Mouse (Mus musculus) right cerebral cortex, postnatal 4 days (tissue): ENCODE results near the gene Vpreb1.
"Not testable (repeated sequence)": the region's sequence is repeated elsewhere in the genome, so short reads cannot be mapped to it uniquely, and the experiment has no call there.

Experiments used
- DNase-seq: peaks from one replicate; pipeline ENCODE4 v3.0.0-alpha.2; 2022

The Vpreb1 gene

DNA sequence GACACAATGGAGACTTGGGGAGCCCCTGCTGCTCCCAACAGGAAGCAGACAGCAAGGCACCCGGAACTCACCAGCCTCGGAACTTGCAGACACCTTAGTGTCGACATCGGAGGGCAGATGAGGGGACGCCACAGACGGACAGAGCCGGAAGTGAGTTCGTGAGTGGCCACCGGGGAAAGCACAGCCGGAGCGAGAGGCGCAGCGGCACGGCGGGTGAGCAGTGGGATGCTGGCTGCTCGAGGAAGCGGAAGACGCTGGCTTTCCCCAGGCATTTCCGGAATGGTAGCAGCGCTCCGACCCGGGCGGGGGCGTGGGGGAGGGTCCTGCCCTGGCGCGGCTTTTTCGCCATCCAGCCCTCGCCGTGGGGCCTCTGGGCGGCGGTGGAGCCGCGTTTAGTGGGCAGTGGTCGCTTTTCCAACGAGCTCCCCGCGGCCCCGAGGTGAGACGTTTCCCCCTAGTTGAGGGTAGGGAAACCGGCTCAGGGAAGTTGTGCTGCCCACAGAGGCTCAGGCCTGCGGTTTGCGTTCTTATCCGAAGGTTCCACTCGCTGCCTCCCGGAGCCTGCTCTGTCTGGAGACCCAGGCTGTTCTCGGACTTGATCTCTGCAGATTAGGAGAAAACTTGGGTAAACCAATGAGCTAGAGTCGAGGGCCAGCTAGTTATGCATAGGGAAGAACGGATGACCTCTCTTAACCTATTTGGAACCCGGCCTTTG, at the start of gene Vpreb1, which contains the start of gene Top3b:
Gene Vpreb1 (minus strand): TSS at position 227 of the 715 bp plus-strand sequence.
Gene Top3b (plus strand): TSS at position 120 of the 715 bp plus-strand sequence.
- peak; percentile 86 for DNase-seq

GRCm38 (mm10) chr16:16918441-16919117, 47.9 kb upstream of the Vpreb1 start:
- no peak for DNase-seq

GRCm38 (mm10) chr16:16913440-16913839, 42.8 kb upstream of the Vpreb1 start:
- no peak for DNase-seq

- peak; percentile 65 for DNase-seq
Measured at GRCm38 (mm10) chr16:16911641-16912597, 41.3 kb upstream of the Vpreb1 start.

DNA sequence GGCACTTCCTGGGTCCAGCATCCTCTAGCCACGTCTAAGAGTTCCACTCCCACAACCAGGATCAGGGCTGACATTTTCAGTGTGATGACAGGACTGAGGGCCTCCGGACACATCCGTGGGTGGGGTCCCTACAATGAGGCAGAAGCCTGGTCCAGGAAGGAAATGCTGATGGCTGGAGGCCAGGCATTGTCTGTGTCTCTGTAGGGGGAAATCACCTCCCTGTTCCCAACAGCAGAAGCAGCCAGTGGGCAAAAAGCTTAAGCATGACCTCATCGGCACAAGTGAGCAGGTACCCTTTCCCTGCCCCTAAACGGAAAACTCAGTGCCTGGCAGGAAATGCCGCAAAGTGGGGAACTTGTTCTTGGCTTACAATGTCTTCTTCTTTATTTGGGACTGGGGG, 37.2 kb upstream of the Vpreb1 start:
- DNase-seq, result no peak

GRCm38 (mm10) chr16:16903188-16903587, 32.5 kb upstream of the Vpreb1 start:
- DNase-seq, result no peak

- DNase-seq, result no peak
Measured at GRCm38 (mm10) chr16:16902329-16902728, 31.7 kb upstream of the Vpreb1 start.

- no peak for DNase-seq
Measured at GRCm38 (mm10) chr16:16897056-16897584, 26.5 kb upstream of the Vpreb1 start.

GRCm38 (mm10) chr16:16896382-16897055, 25.9 kb upstream of the Vpreb1 start, which contains the start of gene Ppm1f:
Gene Ppm1f, plus strand, starts transcription at chr16:16896469.
- peak; percentile 96 for DNase-seq

- no peak for DNase-seq
Measured at GRCm38 (mm10) chr16:16896015-16896381, 25.4 kb upstream of the Vpreb1 start.

DNA sequence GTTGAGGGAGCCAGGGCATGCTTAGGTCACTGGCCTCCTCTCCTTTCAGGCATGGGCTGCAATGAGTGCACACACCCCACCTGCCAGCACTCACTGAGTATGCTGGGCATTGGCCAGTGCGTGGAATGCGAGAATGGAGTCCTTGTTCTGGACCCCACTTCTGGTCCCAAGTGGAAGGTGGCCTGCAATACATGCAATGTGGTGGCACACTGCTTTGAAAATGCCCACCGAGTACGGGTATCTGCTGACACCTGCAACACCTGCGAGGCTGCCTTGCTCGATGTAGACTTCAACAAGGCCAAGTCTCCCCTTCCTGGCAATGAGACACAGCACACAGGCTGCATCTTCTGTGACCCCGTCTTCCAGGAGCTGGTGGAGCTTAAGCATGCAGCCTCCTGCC, 21.7 kb upstream of the Vpreb1 start:
- no peak for DNase-seq

DNA sequence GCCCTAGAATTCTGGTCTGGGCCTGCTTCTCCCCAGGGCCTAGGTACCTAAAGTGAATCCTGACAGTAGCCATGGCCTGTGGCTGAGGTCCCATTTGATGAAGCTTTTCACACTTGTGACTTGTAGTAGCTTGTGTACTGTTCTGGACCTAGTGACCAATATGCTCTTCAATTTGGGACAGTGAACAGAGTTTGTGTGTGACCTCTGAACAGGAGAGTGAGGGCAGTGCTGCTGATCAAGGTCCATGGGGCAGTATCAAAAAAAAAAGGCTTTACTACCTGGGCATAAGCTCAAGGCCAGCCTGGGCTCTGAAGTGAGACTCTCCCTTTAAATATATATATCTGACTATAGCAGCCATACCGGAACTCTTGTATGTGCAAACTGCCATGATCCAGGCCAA, 17.7 kb upstream of the Vpreb1 start:
- no peak for DNase-seq

DNA sequence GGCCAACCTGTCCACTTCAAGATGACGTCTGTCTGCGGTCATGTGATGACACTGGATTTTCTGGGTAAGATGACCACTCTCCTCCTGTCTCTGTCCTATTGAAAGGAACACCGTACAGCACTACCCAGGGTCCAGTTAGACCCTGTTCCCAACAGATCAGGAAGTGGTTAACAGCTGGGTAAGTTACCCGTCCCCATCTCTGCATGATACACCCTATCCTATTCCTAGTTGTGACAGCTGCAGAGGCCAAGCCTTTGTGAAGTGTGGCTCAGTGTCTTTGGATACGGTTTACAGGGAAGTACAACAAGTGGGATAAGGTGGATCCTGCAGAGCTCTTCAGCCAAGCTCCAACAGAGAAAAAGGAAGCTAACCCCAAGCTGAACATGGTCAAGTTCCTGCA, 8.4 kb upstream of the Vpreb1 start:
- DNase-seq, result no peak

DNA sequence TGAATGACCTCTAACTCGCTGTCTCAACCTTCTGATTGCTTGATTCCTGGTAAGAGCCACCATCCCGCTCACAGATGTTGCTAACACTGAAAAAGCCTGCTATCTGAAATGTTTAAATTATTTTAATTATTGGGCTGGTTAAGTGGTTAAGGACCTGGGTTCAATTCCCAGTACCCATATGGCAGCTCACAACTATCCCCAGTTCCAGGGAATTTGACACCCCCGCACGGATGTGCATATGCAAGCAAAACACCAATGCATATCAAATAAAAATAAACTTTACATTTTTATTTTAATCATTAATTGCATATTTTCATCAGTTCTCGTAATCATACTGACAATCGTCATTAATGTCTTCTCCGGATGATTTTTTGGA, 414 bp downstream of the Vpreb1 start:
- DNase-seq, result no peak

GRCm38 (mm10) chr16:16865696-16866561, 4.7 kb downstream of the Vpreb1 start:
- DNase-seq, result no peak

GRCm38 (mm10) chr16:16865217-16865616, 5.4 kb downstream of the Vpreb1 start:
- DNase-seq, result no peak

DNA sequence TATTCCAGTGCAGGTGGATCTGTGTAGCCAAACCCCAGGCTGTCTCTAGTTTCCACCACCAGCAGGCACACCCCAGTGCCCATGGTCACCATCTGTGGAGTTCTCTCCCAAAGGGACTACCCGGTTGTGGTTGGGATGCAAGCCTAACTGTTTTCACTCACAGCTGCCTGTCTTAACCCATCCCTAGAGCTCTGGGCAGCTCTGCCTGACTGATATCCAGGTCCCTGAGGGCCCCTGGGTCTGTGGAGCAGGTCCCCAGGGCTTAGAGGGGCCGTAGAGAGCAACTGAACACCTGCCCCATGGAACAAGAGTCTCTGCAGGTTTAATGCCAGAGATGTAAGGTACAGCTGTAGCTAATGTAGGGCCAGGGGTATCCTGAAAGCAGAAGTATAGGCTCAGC, 6.7 kb downstream of the Vpreb1 start, which contains the start of gene Igll1:
Gene Igll1 (minus strand): TSS at position 8 of the 400 bp plus-strand sequence.
- DNase-seq, result no peak

GRCm38 (mm10) chr16:16862288-16862687, 8.4 kb downstream of the Vpreb1 start:
- DNase-seq, result no peak

DNA sequence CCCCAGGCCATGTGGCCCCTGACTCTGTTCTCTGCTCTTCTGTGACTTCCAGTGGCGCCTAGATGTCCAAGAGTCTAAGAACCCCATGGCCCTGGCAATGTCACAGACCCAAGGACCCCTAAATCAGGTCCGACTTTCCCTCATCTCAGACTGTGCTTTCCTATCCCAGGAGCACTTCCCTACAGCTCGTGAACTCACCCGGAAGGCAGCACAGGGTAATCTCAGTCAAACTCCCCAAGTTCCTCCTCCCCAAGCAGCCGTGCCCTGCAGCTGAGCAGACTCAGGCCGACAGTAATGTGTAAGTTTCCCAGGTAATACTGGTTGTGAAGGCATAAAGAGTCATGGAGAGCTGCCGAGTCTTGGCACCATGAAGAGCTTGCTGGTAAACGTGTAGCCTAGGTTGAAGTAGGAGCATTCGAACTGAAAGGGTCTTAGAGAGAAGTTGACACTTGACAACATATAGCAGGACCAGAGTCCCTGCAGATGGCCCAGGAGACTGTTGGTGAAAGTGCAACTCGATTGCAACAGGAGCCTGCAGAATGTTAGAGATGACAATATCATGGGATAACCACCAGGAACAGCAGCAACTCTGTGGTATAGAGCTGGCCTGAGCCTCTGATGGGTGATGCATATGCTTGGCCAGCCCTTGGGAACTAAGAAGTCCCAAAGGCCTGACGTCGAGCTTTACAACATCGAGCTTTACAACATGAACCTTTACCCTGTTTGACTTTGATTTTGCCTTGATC, 13.7 kb downstream of the Vpreb1 start:
- DNase-seq, result no peak

DNA sequence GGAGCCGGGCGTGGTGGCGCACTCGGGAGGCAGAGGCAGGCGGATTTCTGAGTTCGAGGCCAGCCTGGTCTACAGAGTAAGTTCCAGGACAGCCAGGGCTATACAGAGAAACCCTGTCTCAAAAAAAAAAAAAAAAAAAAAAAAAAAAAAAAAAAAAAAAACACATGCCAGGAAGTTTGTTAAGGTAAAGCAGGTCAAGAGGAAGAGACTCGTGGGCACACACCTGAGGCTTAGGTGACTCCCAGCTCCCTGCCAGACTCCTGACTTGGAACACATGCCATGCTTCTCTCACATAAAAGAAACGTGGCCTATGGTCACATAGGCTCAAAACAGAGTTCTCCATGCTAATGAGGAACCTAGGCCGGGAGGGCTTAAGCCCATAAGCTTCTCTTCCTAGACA, 14.6 kb downstream of the Vpreb1 start:
- not testable (repeated sequence) for DNase-seq

DNA sequence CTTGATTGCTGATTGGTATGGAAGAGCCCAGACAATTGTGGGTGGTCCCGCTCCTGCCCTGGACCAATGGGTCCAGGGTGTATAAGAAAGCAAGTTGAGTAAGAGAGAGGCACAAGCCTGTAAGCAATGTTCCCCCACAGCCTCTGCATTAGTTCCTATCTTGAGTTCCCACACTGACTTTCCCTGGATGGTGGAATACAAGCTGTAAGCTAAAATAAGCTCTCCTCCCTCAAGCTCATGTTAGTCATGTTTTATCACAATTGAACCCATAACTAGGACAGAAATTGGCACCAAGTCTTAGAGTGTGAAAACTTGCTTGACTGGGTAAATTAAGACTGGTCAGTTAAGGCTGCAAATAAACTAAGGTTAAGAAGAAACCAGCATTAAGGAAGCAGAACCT, 15.1 kb downstream of the Vpreb1 start:
- no peak for DNase-seq
